Mouse (Mus musculus) midbrain, embryonic 14.5 days (tissue): ENCODE measurements around the gene Rufy1. TPM values are rescaled to one million over a fixed set of nuclear protein-coding genes. Genes with fewer than 3 reads are reported as not detected.
A peak's percentile ranks its signal among the peaks of the same experiment; 100 is the strongest.
"Not testable (repeated sequence)": the region's sequence is repeated elsewhere in the genome, so short reads cannot be mapped to it uniquely, and the experiment has no call there.

ENCODE experiments used
- ATAC-seq: fragments of 200-750 bp; cut with Nextera tagmentation; 2 replicates; pipeline ENCODE4 v1.8.0; 2017; ENCODE audit warnings: moderate number of reproducible peaks, moderate library complexity; ENCODE audit not compliant: low FRiP score, low TSS enrichment
- DNase-seq: peaks from one replicate; pipeline ENCODE4 v3.0.0-alpha.2; 2015
- H3K27ac ChIP-seq: fragments of 300-500 bp; sonication (generic); replicated peaks from 2 replicates; pipeline ENCODE4 v1.5.1; 2014; ENCODE audit warnings: mild to moderate bottlenecking, low read depth, low read length, moderate library complexity
- H3K27me3 ChIP-seq: fragments of 300-500 bp; sonication (generic); 2 replicates; pipeline ENCODE4 v1.6.1; 2014; ENCODE audit warnings: low read length, control low read depth, mixed read lengths; ENCODE audit not compliant: control insufficient read depth, insufficient read depth
- H3K36me3 ChIP-seq: fragments of 300-500 bp; sonication (generic); 2 replicates; pipeline ENCODE4 v1.6.1; 2014; ENCODE audit warnings: low read length, control low read depth; ENCODE audit not compliant: control insufficient read depth, insufficient read depth
- H3K4me1 ChIP-seq: fragments of 300-500 bp; sonication (generic); 2 replicates; pipeline ENCODE4 v1.6.1; 2014; ENCODE audit warnings: mild to moderate bottlenecking, antibody characterized with exemption, low read length, control low read depth; ENCODE audit not compliant: control insufficient read depth, insufficient read depth
- H3K4me2 ChIP-seq: fragments of 300-500 bp; sonication (generic); 2 replicates; pipeline ENCODE4 v1.6.1; 2014; ENCODE audit warnings: mild to moderate bottlenecking, low read length, moderate library complexity
- H3K4me3 ChIP-seq: fragments of 300-500 bp; sonication (generic); replicated peaks from 2 replicates; pipeline ENCODE4 v1.5.1; 2014; ENCODE audit warnings: low read depth, low read length
- H3K9ac ChIP-seq: fragments of 300-500 bp; sonication (generic); replicated peaks from 2 replicates; pipeline ENCODE4 v1.6.1; 2014; ENCODE audit warnings: mild to moderate bottlenecking, low read length, moderate library complexity
- H3K9me3 ChIP-seq: fragments of 300-500 bp; sonication (generic); 2 replicates; pipeline ENCODE4 v1.6.1; 2016; ENCODE audit warnings: low read length, control low read depth, mixed read lengths; ENCODE audit not compliant: control insufficient read depth
- WGBS: fragments of 180-500 bp; shearing (Covaris S2); extraction: QIAGEN DNeasy Blood & Tissue Kit; methylation state at CpG from one replicate; pipeline ENCODE4 v1.1.7; 2014; 5-methylcytosine and 5-hydroxymethylcytosine counted together
- polyA plus RNA-seq: library from polyadenylated mRNA; unstranded; fragments of >200 nt; fragmentation: Nextera tagmentation; extraction: Ambion mirVana; gene quantifications from 2 replicates; pipeline ENCODE4 v1.2.1, GENCODE M21; 2014

Rufy1 gene
- polyA plus RNA-seq, 1 experiment from 2014 or later, result 31.6 TPM

DNA sequence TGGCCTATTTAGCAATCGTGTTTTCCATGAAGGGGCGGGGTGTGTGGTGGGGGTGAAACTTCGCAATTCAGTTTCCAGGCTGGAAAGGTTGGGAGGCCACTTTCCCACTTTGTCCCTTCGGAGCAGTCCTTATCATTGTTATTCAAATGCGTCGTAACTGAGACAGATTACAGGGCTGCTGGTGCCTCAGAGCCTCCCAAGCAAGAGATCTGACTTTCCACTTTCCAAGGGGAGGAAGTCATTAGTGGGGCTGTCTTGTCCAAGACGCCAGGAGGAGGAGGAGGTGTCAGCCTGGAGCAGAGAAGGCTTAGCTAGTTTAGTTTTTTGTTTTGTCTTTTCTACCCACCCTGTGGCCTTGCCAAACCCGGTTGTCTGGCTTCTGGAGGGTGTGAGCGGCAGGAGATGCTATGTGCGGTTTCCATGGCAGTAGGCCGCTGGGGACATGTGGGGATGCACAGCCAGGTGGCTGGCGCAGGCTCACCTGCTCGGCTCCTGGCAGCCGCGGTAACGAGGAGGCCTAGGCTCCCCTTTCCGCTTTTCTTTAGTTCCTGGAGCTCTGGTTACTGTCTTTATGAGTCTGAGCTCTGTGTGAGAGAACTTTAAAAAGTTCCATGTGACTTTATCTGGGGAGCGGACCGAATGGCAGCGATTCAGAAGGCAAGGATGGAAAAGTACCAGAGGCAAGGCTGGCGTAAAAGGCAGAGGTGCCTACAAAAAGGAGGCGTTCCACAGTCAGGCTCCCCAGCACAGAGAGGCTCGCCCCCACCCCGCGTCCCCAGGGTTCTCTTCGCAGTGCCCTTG lies 26.4 kb upstream of the Rufy1 start:
- DNase-seq (peak; percentile 63), ATAC-seq (no peak)
- H3K4me1 ChIP-seq, result peaks cover 8% of the 10 kb centered on the region
- H3K9ac ChIP-seq, result no peak overlapping the region
- H3K36me3 ChIP-seq, result no peaks in the 10 kb centered on the region
- WGBS, result 2% methylated on average over 26 of the region's 26 CpGs
- H3K27ac ChIP-seq, result no peak overlapping the region
- H3K9me3 ChIP-seq, result no peaks in the 10 kb centered on the region
- no peak overlapping the region for H3K4me3 ChIP-seq
- H3K27me3 ChIP-seq, result no peaks in the 10 kb centered on the region
- peak overlapping the region; percentile 46 for H3K4me2 ChIP-seq

DNA sequence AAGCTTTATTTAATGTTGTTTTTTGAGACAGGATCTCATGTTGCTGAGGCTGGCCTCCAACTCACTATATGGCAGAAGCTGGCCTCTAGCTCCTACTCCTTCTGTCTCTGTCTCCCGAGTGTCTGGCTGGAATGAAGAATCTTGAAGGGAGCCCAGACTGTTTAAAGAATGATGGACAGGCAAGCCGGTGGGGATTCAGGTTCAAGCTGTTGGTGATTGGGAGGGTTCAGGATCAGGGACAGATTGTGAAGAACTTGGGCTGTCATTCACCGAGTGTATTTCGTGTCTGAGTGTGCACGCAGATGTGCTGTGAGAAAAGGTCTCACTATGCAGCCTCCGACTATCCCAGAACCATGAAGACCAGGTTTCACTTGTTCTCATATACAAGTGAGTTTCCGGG lies 25.5 kb upstream of the Rufy1 start:
- Histone ChIP-seq H3K27me3 (no peaks in the 10 kb centered on the region), H3K4me2 (no peak overlapping the region), H3K27ac (no peak overlapping the region), H3K36me3 (no peaks in the 10 kb centered on the region), H3K9ac (no peak overlapping the region), H3K4me1 (peaks cover 8% of the 10 kb centered on the region), H3K4me3 (no peak overlapping the region), H3K9me3 (no peaks in the 10 kb centered on the region)
- WGBS, result 23% methylated on average over 7 of the region's 7 CpGs
- DNase-seq (no peak), ATAC-seq (no peak)

GRCm38 (mm10) chr11:50454934-50455333 lies 24.0 kb upstream of the Rufy1 start:
- no peak overlapping the region for H3K27ac ChIP-seq
- no peak for ATAC-seq
- no peak overlapping the region for H3K4me2 ChIP-seq
- H3K27me3 ChIP-seq, result no peaks in the 10 kb centered on the region
- H3K4me1 ChIP-seq, result peaks cover 8% of the 10 kb centered on the region
- no peak overlapping the region for H3K4me3 ChIP-seq
- 28% methylated on average over 6 of the region's 6 CpGs for WGBS
- H3K9me3 ChIP-seq, result no peaks in the 10 kb centered on the region
- H3K9ac ChIP-seq, result no peak overlapping the region
- DNase-seq, result no peak
- no peaks in the 10 kb centered on the region for H3K36me3 ChIP-seq

DNA sequence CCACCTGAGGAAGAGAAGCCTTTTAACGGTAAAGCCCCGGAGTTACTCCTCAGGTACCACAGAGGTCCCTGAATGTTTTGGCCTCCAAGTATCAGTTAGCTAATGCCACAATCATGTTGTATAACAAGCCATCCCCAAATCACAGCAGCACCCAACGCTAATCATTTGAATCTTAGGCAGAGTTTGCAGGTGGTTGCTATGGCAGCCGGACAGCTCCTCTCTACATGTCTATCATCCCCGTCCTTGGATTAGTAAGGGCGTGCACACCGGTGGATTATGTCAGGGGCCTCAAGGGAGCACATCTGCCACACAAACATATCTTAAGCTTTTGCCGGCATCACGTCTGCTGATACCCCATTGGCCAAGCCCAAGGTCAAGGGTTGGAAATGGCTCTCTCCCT lies 19.3 kb upstream of the Rufy1 start:
- no peaks in the 10 kb centered on the region for H3K4me1 ChIP-seq

DNA sequence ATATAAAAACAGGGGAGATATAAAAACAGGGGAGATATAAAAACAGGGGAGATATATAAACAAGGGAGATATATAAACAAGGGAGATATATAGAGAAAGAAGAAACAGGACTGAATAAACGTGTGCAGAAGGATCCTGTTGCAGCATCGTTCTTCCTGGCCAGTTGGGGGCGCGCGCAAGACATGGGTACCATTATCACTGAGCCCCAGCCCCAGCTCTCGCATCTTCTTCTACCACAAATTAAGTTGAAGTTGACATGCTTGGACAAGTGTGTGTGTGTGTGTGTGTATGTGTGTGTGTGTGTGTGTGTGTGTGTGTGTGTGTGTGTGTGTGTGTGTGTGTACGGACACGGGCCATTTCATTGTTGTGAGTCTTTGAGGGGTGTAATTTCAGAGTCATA lies 17.2 kb upstream of the Rufy1 start:
- H3K36me3 ChIP-seq, H3K27me3 ChIP-seq, H3K4me1 ChIP-seq, H3K9ac ChIP-seq, ATAC-seq, H3K4me3 ChIP-seq, H3K9me3 ChIP-seq, H3K27ac ChIP-seq, H3K4me2 ChIP-seq: not testable (repeated sequence)
- DNase-seq, result peak; percentile 53
- 38% methylated on average over 7 of the region's 8 CpGs for WGBS

More for the DNA sequence above, 19.3 kb upstream of the Rufy1 start:
- no peak overlapping the region for H3K4me2 ChIP-seq
- H3K27me3 ChIP-seq, result no peaks in the 10 kb centered on the region
- DNase-seq, result no peak
- 59% methylated on average over 9 of the region's 9 CpGs for WGBS
- no peak overlapping the region for H3K27ac ChIP-seq
- H3K9ac ChIP-seq, result no peak overlapping the region
- no peak overlapping the region for H3K4me3 ChIP-seq
- H3K9me3 ChIP-seq, result no peaks in the 10 kb centered on the region
- no peak for ATAC-seq
- H3K36me3 ChIP-seq, result no peaks in the 10 kb centered on the region

- Histone ChIP-seq H3K9me3 (no peaks in the 10 kb centered on the region), H3K4me2 (no peak overlapping the region), H3K4me3 (no peak overlapping the region), H3K4me1 (no peaks in the 10 kb centered on the region), H3K27ac (no peak overlapping the region), H3K36me3 (no peaks in the 10 kb centered on the region), H3K27me3 (no peaks in the 10 kb centered on the region), H3K9ac (no peak overlapping the region)
- WGBS, result 75% methylated on average over 5 of the region's 5 CpGs
- DNase-seq, result peak; percentile 89
- ATAC-seq, result no peak
Measured at GRCm38 (mm10) chr11:50443259-50444065, 12.5 kb upstream of the Rufy1 start.

DNA sequence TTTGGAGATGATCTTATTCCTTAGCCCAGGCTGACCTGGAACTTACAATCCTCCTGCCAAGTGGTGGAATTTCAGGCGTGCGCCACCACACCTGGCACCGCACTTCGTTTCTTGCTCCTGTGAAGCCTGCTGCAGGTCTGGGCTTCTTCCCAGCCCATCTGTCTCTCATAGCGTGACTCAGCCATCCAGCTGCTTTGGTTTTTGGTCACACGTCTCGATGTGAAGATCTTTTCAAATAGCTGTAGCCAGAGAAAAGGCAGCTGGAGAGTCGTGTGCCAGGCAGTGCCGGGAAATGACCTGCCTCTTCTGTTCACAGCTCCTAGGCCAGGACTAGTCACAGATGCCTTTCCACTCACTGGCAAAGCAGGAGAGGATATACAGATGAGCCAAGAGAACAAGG lies 10.7 kb upstream of the Rufy1 start:
- Histone ChIP-seq H3K9ac (no peak overlapping the region), H3K4me2 (no peak overlapping the region), H3K27me3 (no peaks in the 10 kb centered on the region), H3K36me3 (no peaks in the 10 kb centered on the region), H3K27ac (no peak overlapping the region), H3K9me3 (no peaks in the 10 kb centered on the region), H3K4me3 (no peak overlapping the region), H3K4me1 (no peaks in the 10 kb centered on the region)
- WGBS, result 75% methylated on average over 9 of the region's 9 CpGs
- no peak for DNase-seq
- ATAC-seq, result no peak

DNA sequence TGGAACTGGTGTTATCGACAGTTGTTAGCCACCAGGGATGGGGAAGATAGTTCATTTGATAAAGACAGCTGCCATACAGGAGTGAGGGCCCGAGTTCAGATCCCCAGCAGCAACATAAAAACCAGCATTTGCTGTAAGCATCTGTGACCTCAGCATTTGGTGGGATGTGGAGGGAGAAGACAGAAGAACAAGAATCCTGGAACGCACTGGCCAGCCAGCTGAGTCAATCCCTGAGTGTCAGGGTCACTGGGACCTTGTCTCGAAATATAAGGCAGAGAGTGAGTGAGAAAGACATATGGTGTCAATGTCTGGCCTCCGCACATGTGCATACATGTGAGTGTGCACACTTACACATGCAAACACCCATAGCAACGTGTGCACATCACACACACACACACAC lies 9.8 kb upstream of the Rufy1 start:
- Histone ChIP-seq H3K9me3 (no peaks in the 10 kb centered on the region), H3K4me3 (no peak overlapping the region), H3K4me1 (no peaks in the 10 kb centered on the region), H3K27ac (no peak overlapping the region), H3K9ac (no peak overlapping the region), H3K4me2 (no peak overlapping the region), H3K27me3 (no peaks in the 10 kb centered on the region), H3K36me3 (no peaks in the 10 kb centered on the region)
- ATAC-seq, result no peak
- 84% methylated on average over 6 of the region's 6 CpGs for WGBS
- DNase-seq, result no peak

- 70% methylated on average over 8 of the region's 8 CpGs for WGBS
Measured at GRCm38 (mm10) chr11:50439857-50440256, 8.9 kb upstream of the Rufy1 start.

More at GRCm38 (mm10) chr11:50439857-50440256, 8.9 kb upstream of the Rufy1 start:
- DNase-seq (no peak), ATAC-seq (no peak)
- H3K9me3 ChIP-seq, result no peaks in the 10 kb centered on the region
- H3K36me3 ChIP-seq, result no peaks in the 10 kb centered on the region
- H3K27ac ChIP-seq, result no peak overlapping the region
- H3K4me2 ChIP-seq, result no peak overlapping the region
- H3K4me3 ChIP-seq, result no peak overlapping the region
- H3K9ac ChIP-seq, result no peak overlapping the region
- H3K4me1 ChIP-seq, result no peaks in the 10 kb centered on the region
- no peaks in the 10 kb centered on the region for H3K27me3 ChIP-seq
